Mouse (Mus musculus) monocyte, adult 5-6 weeks (primary cell): ENCODE measurements around the gene Mcemp1. TPM values are rescaled to one million over a fixed set of nuclear protein-coding genes. Genes with fewer than 3 reads are reported as not detected.

Experiments
- ATAC-seq: fragments of 153-309, 156-312 bp; replicated peaks from 2 replicates; pipeline ENCODE4 v1.8.0; 2017; ENCODE audit warnings: mild to moderate bottlenecking; ENCODE audit not compliant: low TSS enrichment, insufficient number of reproducible peaks, severe bottlenecking, poor library complexity, low FRiP score
- total RNA-seq: library from RNA; stranded (forward); fragments of 200-1000, 200-491, 200-594 nt; gene quantifications from 3 replicates; pipeline ENCODE4 v1.2.3, GENCODE M21; 2017

Mcemp1 gene
- total RNA-seq, 1 experiment from 2014 or later = 71.1 TPM

GRCm38 (mm10) chr8:3664405-3664804 is 1.1 kb upstream of the Mcemp1 start:
- ATAC-seq = peak; percentile 84

- ATAC-seq = no peak; the same call in 1 of the 2 replicates
Measured at GRCm38 (mm10) chr8:3670388-3670787, 4.8 kb downstream of the Mcemp1 start.

GRCm38 (mm10) chr8:3671980-3672491 is 6.5 kb downstream of the Mcemp1 start, which contains the start of gene Fcor:
Gene Fcor, minus strand, starts transcription at chr8:3672362.
- peak; percentile 56 for ATAC-seq

- ATAC-seq = no peak
Measured at GRCm38 (mm10) chr8:3674671-3675070, 9.1 kb downstream of the Mcemp1 start.

GRCm38 (mm10) chr8:3676131-3676992 is 10.8 kb downstream of the Mcemp1 start, which contains the start of gene Trappc5:
Gene Trappc5, plus strand, starts transcription at chr8:3676299.
- ATAC-seq = peak; percentile 81

- no peak for ATAC-seq
Measured at GRCm38 (mm10) chr8:3676993-3677579, 11.5 kb downstream of the Mcemp1 start.

- no peak for ATAC-seq
Measured at GRCm38 (mm10) chr8:3678831-3679230, 13.3 kb downstream of the Mcemp1 start.

GRCm38 (mm10) chr8:3679236-3679635 is 13.7 kb downstream of the Mcemp1 start:
- no peak for ATAC-seq

- ATAC-seq = no peak
Measured at GRCm38 (mm10) chr8:3679656-3680055, 14.1 kb downstream of the Mcemp1 start.

GRCm38 (mm10) chr8:3682435-3682834 is 16.9 kb downstream of the Mcemp1 start:
- no peak for ATAC-seq

- no peak for ATAC-seq
Measured at GRCm38 (mm10) chr8:3683408-3684176, 18.0 kb downstream of the Mcemp1 start.

- ATAC-seq = no peak
Measured at GRCm38 (mm10) chr8:3684530-3684929, 19.0 kb downstream of the Mcemp1 start.

- ATAC-seq = no peak
Measured at GRCm38 (mm10) chr8:3685422-3685821, 19.9 kb downstream of the Mcemp1 start.

GRCm38 (mm10) chr8:3687537-3687936 is 22.0 kb downstream of the Mcemp1 start:
- ATAC-seq = no peak

GRCm38 (mm10) chr8:3690774-3691173 is 25.2 kb downstream of the Mcemp1 start:
- ATAC-seq = no peak

GRCm38 (mm10) chr8:3694121-3694520 is 28.6 kb downstream of the Mcemp1 start, which contains the start of gene Fcer2a:
Gene Fcer2a, minus strand, starts transcription at chr8:3694175.
- ATAC-seq = no peak

- ATAC-seq = no peak
Measured at GRCm38 (mm10) chr8:3701491-3701890, 35.9 kb downstream of the Mcemp1 start.

GRCm38 (mm10) chr8:3705711-3706110 is 40.2 kb downstream of the Mcemp1 start:
- ATAC-seq = no peak

- ATAC-seq = no peak
Measured at GRCm38 (mm10) chr8:3707611-3708010, 42.1 kb downstream of the Mcemp1 start.
